Mouse (Mus musculus): ENCODE data around the gene Phxr2.

DNA sequence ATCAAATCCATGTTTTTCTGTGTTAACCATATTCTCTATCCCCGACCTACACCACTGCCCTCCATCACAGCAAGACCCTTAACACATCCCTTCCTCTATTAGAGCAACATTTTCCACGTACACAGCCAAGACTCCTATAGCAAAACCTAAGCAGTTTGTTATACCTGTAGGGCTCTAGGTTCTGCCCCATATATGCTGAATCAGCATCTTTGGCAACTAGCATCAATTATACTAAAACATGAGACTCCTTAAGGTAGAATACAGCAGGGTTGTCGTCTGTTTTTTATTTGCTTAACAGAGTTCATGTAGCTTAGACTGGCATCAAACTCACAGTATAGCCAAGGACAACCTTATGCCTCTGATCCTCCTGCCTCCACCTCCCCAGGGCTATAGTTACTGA is 20.6 kb downstream of the Phxr2 start:
- TF ChIP-seq CTCF (IDR thresholded peaks at IDR 0.05; ENCODE audit: control insufficient read depth, insufficient read depth, insufficient read length) (no peak), USF1 (IDR thresholded peaks at IDR 0.05; ENCODE audit: low read depth) (no peak), MAX (IDR thresholded peaks at IDR 0.05) (no peak)

Data from C2C12 (cell line).